Mouse (Mus musculus): ENCODE data around the gene Cdk6. TPM values are rescaled to one million over a fixed set of nuclear protein-coding genes. Genes with fewer than 3 reads are reported as not detected.

Gene Cdk6
- polyA plus RNA-seq, 1 experiment from 2014 or later = 36.0 TPM

DNA sequence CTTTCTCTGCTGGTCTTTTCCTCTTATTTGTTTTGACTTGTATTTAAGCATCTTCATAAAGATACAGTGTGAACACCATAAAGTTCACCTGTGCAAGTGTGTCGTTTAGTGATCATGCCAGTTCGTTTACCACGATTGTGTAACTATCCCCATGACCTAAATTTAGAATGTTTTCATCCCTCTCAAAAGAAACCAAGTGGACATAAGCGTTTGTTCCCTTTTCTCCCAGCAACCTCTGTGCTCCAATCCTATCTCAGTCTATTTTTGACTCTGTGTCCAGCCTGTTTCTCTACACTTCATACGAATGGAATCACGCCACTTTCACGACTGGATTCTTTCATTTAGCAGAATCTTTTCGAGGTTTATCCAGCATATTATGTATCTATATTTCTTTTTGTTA, 40.5 kb downstream of the Cdk6 start:
- Histone ChIP-seq H3K4me2 (replicated peaks) (no peak overlapping the region), H3K4me1 (0 out of 2 replicates have a peak, but pooled peaks cover 2% of the 10 kb centered on the region), H3K27ac (replicated peaks) (no peak overlapping the region), H3K9ac (no peak overlapping the region), H3K9me3 (replicated peaks) (no peaks in the 10 kb centered on the region), H3K27me3 (no peaks in the 10 kb centered on the region), H3K4me3 (replicated peaks) (no peak overlapping the region), H3K36me3 (no peaks in the 10 kb centered on the region)
- 87% methylated on average over 8 of the region's 8 CpGs for WGBS
- no peak for ATAC-seq (ENCODE audit: insufficient number of reproducible peaks, low FRiP score, low TSS enrichment, low read depth)

GRCm38 (mm10) chr5:3382343-3383040, 41.2 kb downstream of the Cdk6 start:
- Histone ChIP-seq H3K9me3 (replicated peaks) (no peaks in the 10 kb centered on the region), H3K27me3 (no peaks in the 10 kb centered on the region), H3K4me3 (replicated peaks) (no peak overlapping the region), H3K4me2 (replicated peaks) (no peak overlapping the region), H3K9ac (no peak overlapping the region), H3K4me1 (0 out of 2 replicates have a peak, but pooled peaks cover 2% of the 10 kb centered on the region), H3K36me3 (no peaks in the 10 kb centered on the region), H3K27ac (replicated peaks) (no peak overlapping the region)
- ATAC-seq (ENCODE audit: insufficient number of reproducible peaks, low FRiP score, low TSS enrichment, low read depth) = no peak
- WGBS = 76% methylated on average over 13 of the region's 13 CpGs

- no peak overlapping the region for H3K4me3 ChIP-seq (replicated peaks)
- 0 out of 2 replicates have a peak, but pooled peaks cover 2% of the 10 kb centered on the region for H3K4me1 ChIP-seq
- WGBS = 67% methylated on average over 3 of the region's 3 CpGs
- H3K4me2 ChIP-seq (replicated peaks) = no peak overlapping the region
- H3K9me3 ChIP-seq (replicated peaks) = no peaks in the 10 kb centered on the region
- no peaks in the 10 kb centered on the region for H3K27me3 ChIP-seq
- no peak overlapping the region for H3K27ac ChIP-seq (replicated peaks)
- no peak for ATAC-seq (ENCODE audit: insufficient number of reproducible peaks, low FRiP score, low TSS enrichment, low read depth)
- no peak overlapping the region for H3K9ac ChIP-seq
- H3K36me3 ChIP-seq = no peaks in the 10 kb centered on the region
Measured at GRCm38 (mm10) chr5:3383547-3383946, 42.3 kb downstream of the Cdk6 start.

DNA sequence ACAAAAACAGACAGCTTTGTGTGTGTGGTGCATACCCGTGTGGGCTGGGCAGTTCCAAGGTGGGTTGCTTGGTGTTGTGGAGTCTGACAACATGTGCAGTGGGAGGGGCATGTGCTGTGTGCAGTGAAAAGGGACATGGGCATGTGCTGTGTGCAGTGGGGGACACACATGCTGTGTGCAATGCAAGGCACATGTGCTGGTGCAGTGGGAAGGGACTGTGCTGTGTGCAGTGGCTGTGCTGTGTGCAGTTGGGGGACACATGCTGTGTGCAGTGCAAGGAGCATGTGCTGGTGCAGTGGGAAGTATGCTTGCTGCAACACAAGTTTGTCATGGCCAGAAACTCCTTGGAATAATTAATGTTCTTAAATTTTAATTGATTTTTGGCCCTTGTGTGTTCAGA, 43.8 kb downstream of the Cdk6 start:
- Histone ChIP-seq H3K27ac (replicated peaks) (no peak overlapping the region), H3K9ac (no peak overlapping the region), H3K4me2 (replicated peaks) (no peak overlapping the region), H3K9me3 (replicated peaks) (no peaks in the 10 kb centered on the region), H3K36me3 (no peaks in the 10 kb centered on the region), H3K4me1 (0 out of 2 replicates have a peak, but pooled peaks cover 2% of the 10 kb centered on the region), H3K4me3 (replicated peaks) (no peak overlapping the region), H3K27me3 (no peaks in the 10 kb centered on the region)
- WGBS = 57% methylated on average over 1 of the region's 1 CpGs
- ATAC-seq (ENCODE audit: insufficient number of reproducible peaks, low FRiP score, low TSS enrichment, low read depth) = no peak

- no peak for ATAC-seq (ENCODE audit: insufficient number of reproducible peaks, low FRiP score, low TSS enrichment, low read depth)
- no peak overlapping the region for H3K27ac ChIP-seq (replicated peaks)
- H3K4me1 ChIP-seq = 0 out of 2 replicates have a peak, but pooled peaks cover 2% of the 10 kb centered on the region
- no peak overlapping the region for H3K4me2 ChIP-seq (replicated peaks)
- no peak overlapping the region for H3K9ac ChIP-seq
- no peaks in the 10 kb centered on the region for H3K9me3 ChIP-seq (replicated peaks)
- WGBS = 62% methylated on average over 7 of the region's 7 CpGs
- no peaks in the 10 kb centered on the region for H3K27me3 ChIP-seq
- H3K4me3 ChIP-seq (replicated peaks) = no peak overlapping the region
- no peaks in the 10 kb centered on the region for H3K36me3 ChIP-seq
Measured at GRCm38 (mm10) chr5:3386021-3386730, 44.9 kb downstream of the Cdk6 start.

DNA sequence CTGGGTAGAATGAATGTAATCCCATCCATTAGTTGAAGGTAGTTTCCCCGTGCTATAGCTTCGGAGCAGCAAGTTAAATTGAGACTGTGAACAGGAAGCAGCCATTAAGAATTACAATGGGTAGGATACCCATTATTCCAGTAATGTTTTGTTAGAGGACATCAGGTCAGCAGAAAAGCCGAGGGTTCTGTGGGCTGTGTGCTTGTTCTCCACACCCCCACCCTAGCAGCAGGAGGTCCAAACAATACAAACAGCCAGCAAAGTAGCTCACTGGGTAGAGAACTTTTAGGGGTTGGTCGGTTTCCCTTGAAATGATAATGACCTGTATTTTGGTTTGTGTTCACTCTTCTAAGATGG, 45.4 kb downstream of the Cdk6 start:
- WGBS = 25% methylated on average over 4 of the region's 4 CpGs
- no peaks in the 10 kb centered on the region for H3K9me3 ChIP-seq (replicated peaks)
- 0 out of 2 replicates have a peak, but pooled peaks cover 2% of the 10 kb centered on the region for H3K4me1 ChIP-seq
- H3K27me3 ChIP-seq = no peaks in the 10 kb centered on the region
- H3K9ac ChIP-seq = no peak overlapping the region
- no peaks in the 10 kb centered on the region; the same call in 1 of the 2 replicates for H3K36me3 ChIP-seq
- H3K4me3 ChIP-seq (replicated peaks) = no peak overlapping the region
- no peak for ATAC-seq (ENCODE audit: insufficient number of reproducible peaks, low FRiP score, low TSS enrichment, low read depth)
- H3K4me2 ChIP-seq (replicated peaks) = no peak overlapping the region
- no peak overlapping the region for H3K27ac ChIP-seq (replicated peaks)

- Histone ChIP-seq H3K4me2 (replicated peaks) (no peak overlapping the region), H3K27ac (replicated peaks) (no peak overlapping the region), H3K9me3 (replicated peaks) (no peaks in the 10 kb centered on the region), H3K4me1 (0 out of 2 replicates have a peak, but pooled peaks cover 2% of the 10 kb centered on the region), H3K4me3 (replicated peaks) (no peak overlapping the region), H3K36me3 (no peaks in the 10 kb centered on the region; the same call in 1 of the 2 replicates), H3K27me3 (no peaks in the 10 kb centered on the region), H3K9ac (no peak overlapping the region)
- WGBS = 53% methylated on average over 5 of the region's 5 CpGs
- no peak for ATAC-seq (ENCODE audit: insufficient number of reproducible peaks, low FRiP score, low TSS enrichment, low read depth)
Measured at GRCm38 (mm10) chr5:3387138-3387537, 45.9 kb downstream of the Cdk6 start.

GRCm38 (mm10) chr5:3392856-3393255, 51.6 kb downstream of the Cdk6 start:
- H3K27me3 ChIP-seq = no peaks in the 10 kb centered on the region
- H3K36me3 ChIP-seq = no peaks in the 10 kb centered on the region; the same call in 1 of the 2 replicates
- no peaks in the 10 kb centered on the region for H3K4me1 ChIP-seq
- H3K9me3 ChIP-seq (replicated peaks) = no peaks in the 10 kb centered on the region
- H3K4me2 ChIP-seq (replicated peaks) = no peak overlapping the region
- no peak overlapping the region for H3K9ac ChIP-seq
- no peak for ATAC-seq (ENCODE audit: insufficient number of reproducible peaks, low FRiP score, low TSS enrichment, low read depth)
- 74% methylated on average over 3 of the region's 3 CpGs for WGBS
- H3K4me3 ChIP-seq (replicated peaks) = no peak overlapping the region
- H3K27ac ChIP-seq (replicated peaks) = no peak overlapping the region

DNA sequence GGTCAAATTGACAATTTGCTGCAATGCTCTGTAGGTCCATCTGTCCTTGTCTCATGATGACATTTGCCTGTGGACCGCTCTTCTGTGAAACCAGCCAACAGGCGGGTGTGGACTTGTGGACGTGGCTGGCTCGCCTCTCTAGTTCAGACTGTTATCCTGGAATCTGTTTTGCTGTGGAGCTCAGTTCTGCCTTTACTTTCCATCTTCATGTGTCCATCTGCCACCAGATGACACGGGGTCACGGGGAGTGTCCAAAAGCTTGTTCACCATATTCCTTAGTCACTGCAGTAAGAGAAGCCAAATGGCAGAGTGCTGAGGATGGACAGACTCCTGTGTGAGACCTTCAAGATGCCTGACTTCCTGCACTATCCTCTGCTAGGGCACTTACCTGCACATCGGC, 52.9 kb downstream of the Cdk6 start:
- Histone ChIP-seq H3K9ac (no peak overlapping the region), H3K27ac (replicated peaks) (no peak overlapping the region), H3K27me3 (no peaks in the 10 kb centered on the region), H3K36me3 (no peaks in the 10 kb centered on the region; the same call in 1 of the 2 replicates), H3K4me2 (replicated peaks) (no peak overlapping the region), H3K4me1 (no peaks in the 10 kb centered on the region), H3K9me3 (replicated peaks) (no peaks in the 10 kb centered on the region), H3K4me3 (replicated peaks) (no peak overlapping the region)
- WGBS = 87% methylated on average over 7 of the region's 7 CpGs
- no peak for ATAC-seq (ENCODE audit: insufficient number of reproducible peaks, low FRiP score, low TSS enrichment, low read depth)

DNA sequence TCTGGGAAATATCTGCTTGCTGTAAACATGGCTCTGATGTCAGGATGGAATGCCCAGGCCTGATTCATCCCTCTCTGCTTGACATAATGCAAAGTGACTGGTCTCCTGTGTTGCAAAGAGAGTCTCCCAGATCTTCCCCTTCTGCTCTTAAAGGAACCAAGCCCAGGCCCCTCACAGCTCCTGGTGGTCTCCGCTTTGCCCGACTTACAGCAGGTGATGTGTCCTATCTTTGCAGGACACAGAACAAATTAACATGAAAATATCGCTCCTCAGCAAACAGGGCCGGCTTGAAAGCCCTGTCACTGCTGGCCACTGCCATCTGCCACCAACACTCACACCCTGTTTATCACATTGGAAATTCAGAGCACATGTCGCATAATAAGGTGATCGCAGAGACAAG, 53.7 kb downstream of the Cdk6 start:
- H3K36me3 ChIP-seq = no peaks in the 10 kb centered on the region; the same call in 1 of the 2 replicates
- H3K27me3 ChIP-seq = no peaks in the 10 kb centered on the region
- no peak overlapping the region for H3K9ac ChIP-seq
- H3K4me1 ChIP-seq = no peaks in the 10 kb centered on the region
- no peaks in the 10 kb centered on the region for H3K9me3 ChIP-seq (replicated peaks)
- no peak overlapping the region for H3K27ac ChIP-seq (replicated peaks)
- 70% methylated on average over 6 of the region's 6 CpGs for WGBS
- H3K4me2 ChIP-seq (replicated peaks) = no peak overlapping the region
- no peak overlapping the region for H3K4me3 ChIP-seq (replicated peaks)
- no peak for ATAC-seq (ENCODE audit: insufficient number of reproducible peaks, low FRiP score, low TSS enrichment, low read depth)

DNA sequence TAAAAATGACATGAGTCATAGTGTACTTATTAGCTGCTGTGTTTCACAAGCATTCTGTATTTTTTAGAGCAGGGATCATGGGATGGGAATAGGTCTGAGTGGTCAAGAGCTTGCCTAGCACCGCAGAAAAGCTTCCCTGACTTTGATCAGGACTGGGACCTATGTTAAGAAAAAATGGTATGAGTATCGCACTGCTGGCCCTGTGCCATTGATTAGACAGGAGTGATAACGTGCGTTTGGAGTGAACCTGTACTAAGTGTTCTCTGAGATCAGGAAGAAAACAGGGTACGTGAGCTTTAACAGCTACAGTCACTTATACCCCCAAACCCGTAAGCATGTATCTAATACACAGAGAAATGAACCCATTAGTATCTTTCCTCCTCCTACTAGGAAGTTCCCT, 54.9 kb downstream of the Cdk6 start:
- no peak overlapping the region for H3K4me2 ChIP-seq (replicated peaks)
- H3K27ac ChIP-seq (replicated peaks) = no peak overlapping the region
- ATAC-seq (ENCODE audit: insufficient number of reproducible peaks, low FRiP score, low TSS enrichment, low read depth) = no peak
- no peak overlapping the region for H3K9ac ChIP-seq
- no peaks in the 10 kb centered on the region; the same call in 1 of the 2 replicates for H3K36me3 ChIP-seq
- no peak overlapping the region for H3K4me3 ChIP-seq (replicated peaks)
- H3K4me1 ChIP-seq = no peaks in the 10 kb centered on the region
- no peaks in the 10 kb centered on the region for H3K27me3 ChIP-seq
- WGBS = 81% methylated on average over 6 of the region's 6 CpGs
- H3K9me3 ChIP-seq (replicated peaks) = no peaks in the 10 kb centered on the region

Measured in embryonic facial prominence, embryonic 15.5 days (tissue).